Mouse (Mus musculus): Measurements from ENCODE around the gene Ccdc136. TPM values are rescaled to one million over a fixed set of nuclear protein-coding genes. Genes with fewer than 3 reads are reported as not detected.
"Not testable (repeated sequence)": the region's sequence is repeated elsewhere in the genome, so short reads cannot be mapped to it uniquely, and the experiment has no call there.

The Ccdc136 gene
- polyA plus RNA-seq, 1 experiment from 2014 or later: 53.2 TPM

- whole genome bisulfite sequencing: 54% methylated on average over 9 of the region's 9 CpGs
Measured at GRCm38 (mm10) chr6:29389425-29389824, 6.7 kb upstream of the Ccdc136 start.

GRCm38 (mm10) chr6:29390500-29390899 is 5.6 kb upstream of the Ccdc136 start:
- H3K4me2 ChIP-seq (replicated peaks); H3K4me3 ChIP-seq (replicated peaks; ENCODE audit: low read length); H3K9ac ChIP-seq; H3K36me3 ChIP-seq (replicated peaks; ENCODE audit: control insufficient read depth, insufficient read depth); DNase-seq (ENCODE audit: low spot score); H3K4me1 ChIP-seq (replicated peaks; ENCODE audit: control insufficient read depth, insufficient read depth, low read length); H3K9me3 ChIP-seq (ENCODE audit: control insufficient read depth, low read length); ATAC-seq (ENCODE audit: low FRiP score); H3K27ac ChIP-seq: not testable (repeated sequence)
- WGBS: 94% methylated on average over 1 of the region's 1 CpGs
- peaks cover 17% of the 10 kb centered on the region for H3K27me3 ChIP-seq (ENCODE audit: control insufficient read depth, insufficient read depth, low read length)

More at GRCm38 (mm10) chr6:29389425-29389824, 6.7 kb upstream of the Ccdc136 start:
- no peaks in the 10 kb centered on the region for H3K9me3 ChIP-seq (ENCODE audit: control insufficient read depth, low read length)
- H3K4me1 ChIP-seq (replicated peaks; ENCODE audit: control insufficient read depth, insufficient read depth, low read length): 0 out of 2 replicates have a peak, but pooled peaks cover 4% of the 10 kb centered on the region
- no peak for DNase-seq (ENCODE audit: low spot score)
- H3K27ac ChIP-seq: no peak overlapping the region
- ATAC-seq (ENCODE audit: low FRiP score): no peak
- no peak overlapping the region for H3K4me3 ChIP-seq (replicated peaks; ENCODE audit: low read length)
- no peaks in the 10 kb centered on the region for H3K36me3 ChIP-seq (replicated peaks; ENCODE audit: control insufficient read depth, insufficient read depth)
- H3K4me2 ChIP-seq (replicated peaks): no peak overlapping the region
- peaks cover 11% of the 10 kb centered on the region; the same call in 1 of the 2 replicates for H3K27me3 ChIP-seq (ENCODE audit: control insufficient read depth, insufficient read depth, low read length)
- H3K9ac ChIP-seq: no peak overlapping the region

GRCm38 (mm10) chr6:29391241-29391640 is 4.9 kb upstream of the Ccdc136 start:
- Histone ChIP-seq H3K27me3 (ENCODE audit: control insufficient read depth, insufficient read depth, low read length) (peaks cover 17% of the 10 kb centered on the region), H3K4me1 (replicated peaks; ENCODE audit: control insufficient read depth, insufficient read depth, low read length) (peaks cover 12% of the 10 kb centered on the region; the same call in 1 of the 2 replicates)
- 77% methylated on average over 8 of the region's 8 CpGs for WGBS
- not testable (repeated sequence) for H3K9ac ChIP-seq; ATAC-seq (ENCODE audit: low FRiP score); H3K27ac ChIP-seq; H3K4me2 ChIP-seq (replicated peaks); H3K9me3 ChIP-seq (ENCODE audit: control insufficient read depth, low read length); H3K4me3 ChIP-seq (replicated peaks; ENCODE audit: low read length); DNase-seq (ENCODE audit: low spot score); H3K36me3 ChIP-seq (replicated peaks; ENCODE audit: control insufficient read depth, insufficient read depth)

- H3K27me3 ChIP-seq (ENCODE audit: control insufficient read depth, insufficient read depth, low read length): peaks cover 17% of the 10 kb centered on the region
- no peaks in the 10 kb centered on the region for H3K36me3 ChIP-seq (replicated peaks; ENCODE audit: control insufficient read depth, insufficient read depth)
- DNase-seq (ENCODE audit: low spot score) (no peak), ATAC-seq (ENCODE audit: low FRiP score) (no peak)
- H3K9ac ChIP-seq: no peak overlapping the region
- H3K9me3 ChIP-seq (ENCODE audit: control insufficient read depth, low read length): no peaks in the 10 kb centered on the region
- no peak overlapping the region for H3K4me2 ChIP-seq (replicated peaks)
- H3K27ac ChIP-seq: no peak overlapping the region
- 75% methylated on average over 4 of the region's 4 CpGs for WGBS
- H3K4me3 ChIP-seq (replicated peaks; ENCODE audit: low read length): no peak overlapping the region
- peaks cover 12% of the 10 kb centered on the region; the same call in 1 of the 2 replicates for H3K4me1 ChIP-seq (replicated peaks; ENCODE audit: control insufficient read depth, insufficient read depth, low read length)
Measured at GRCm38 (mm10) chr6:29391802-29392201, 4.3 kb upstream of the Ccdc136 start.

- H3K36me3 ChIP-seq (replicated peaks; ENCODE audit: control insufficient read depth, insufficient read depth): no peaks in the 10 kb centered on the region
- H3K4me1 ChIP-seq (replicated peaks; ENCODE audit: control insufficient read depth, insufficient read depth, low read length): peaks cover 14% of the 10 kb centered on the region
- 55% methylated on average over 1 of the region's 1 CpGs for WGBS
- no peak overlapping the region for H3K27ac ChIP-seq
- H3K4me3 ChIP-seq (replicated peaks; ENCODE audit: low read length): no peak overlapping the region
- no peak overlapping the region for H3K4me2 ChIP-seq (replicated peaks)
- H3K9ac ChIP-seq: no peak overlapping the region
- H3K9me3 ChIP-seq (ENCODE audit: control insufficient read depth, low read length): no peaks in the 10 kb centered on the region
- no peak for ATAC-seq (ENCODE audit: low FRiP score)
- peaks cover 10% of the 10 kb centered on the region for H3K27me3 ChIP-seq (ENCODE audit: control insufficient read depth, insufficient read depth, low read length)
- no peak for DNase-seq (ENCODE audit: low spot score)
Measured at GRCm38 (mm10) chr6:29394286-29394685, 1.8 kb upstream of the Ccdc136 start.

GRCm38 (mm10) chr6:29396714-29397540 is 818 bp downstream of the Ccdc136 start:
- H3K9me3 ChIP-seq (ENCODE audit: control insufficient read depth, low read length): no peaks in the 10 kb centered on the region
- peak overlapping the region; percentile 65 for H3K27ac ChIP-seq
- H3K9ac ChIP-seq: peak overlapping the region; percentile 75
- DNase-seq (ENCODE audit: low spot score): no peak
- WGBS: 2% methylated on average over 22 of the region's 24 CpGs
- peak; percentile 67 for ATAC-seq (ENCODE audit: low FRiP score)
- H3K4me3 ChIP-seq (replicated peaks; ENCODE audit: low read length): peak overlapping the region; percentile 62
- peaks cover 10% of the 10 kb centered on the region for H3K27me3 ChIP-seq (ENCODE audit: control insufficient read depth, insufficient read depth, low read length)
- peaks cover 6% of the 10 kb centered on the region; the same call in 1 of the 2 replicates for H3K36me3 ChIP-seq (replicated peaks; ENCODE audit: control insufficient read depth, insufficient read depth)
- peak overlapping the region; percentile 77 for H3K4me2 ChIP-seq (replicated peaks)
- H3K4me1 ChIP-seq (replicated peaks; ENCODE audit: control insufficient read depth, insufficient read depth, low read length): peaks cover 14% of the 10 kb centered on the region

GRCm38 (mm10) chr6:29397575-29397974 is 1.5 kb downstream of the Ccdc136 start:
- H3K4me2 ChIP-seq (replicated peaks): peak overlapping the region; percentile 77
- ATAC-seq (ENCODE audit: low FRiP score) (peak; percentile 54), DNase-seq (ENCODE audit: low spot score) (peak; percentile 40)
- no peaks in the 10 kb centered on the region for H3K9me3 ChIP-seq (ENCODE audit: control insufficient read depth, low read length)
- H3K4me3 ChIP-seq (replicated peaks; ENCODE audit: low read length): peak overlapping the region; percentile 62
- H3K9ac ChIP-seq: peak overlapping the region; percentile 75; the same call in 1 of the 2 replicates
- H3K27ac ChIP-seq: peak overlapping the region; percentile 65
- peaks cover 10% of the 10 kb centered on the region for H3K27me3 ChIP-seq (ENCODE audit: control insufficient read depth, insufficient read depth, low read length)
- WGBS: 6% methylated on average over 6 of the region's 6 CpGs
- H3K36me3 ChIP-seq (replicated peaks; ENCODE audit: control insufficient read depth, insufficient read depth): peaks cover 6% of the 10 kb centered on the region; the same call in 1 of the 2 replicates
- peaks cover 14% of the 10 kb centered on the region for H3K4me1 ChIP-seq (replicated peaks; ENCODE audit: control insufficient read depth, insufficient read depth, low read length)

- Histone ChIP-seq H3K9ac (no peak overlapping the region), H3K36me3 (replicated peaks; ENCODE audit: control insufficient read depth, insufficient read depth) (peaks cover 6% of the 10 kb centered on the region; the same call in 1 of the 2 replicates), H3K4me2 (replicated peaks) (no peak overlapping the region), H3K9me3 (ENCODE audit: control insufficient read depth, low read length) (no peaks in the 10 kb centered on the region), H3K27ac (no peak overlapping the region), H3K27me3 (ENCODE audit: control insufficient read depth, insufficient read depth, low read length) (peaks cover 2% of the 10 kb centered on the region), H3K4me1 (replicated peaks; ENCODE audit: control insufficient read depth, insufficient read depth, low read length) (peaks cover 14% of the 10 kb centered on the region), H3K4me3 (replicated peaks; ENCODE audit: low read length) (no peak overlapping the region)
- ATAC-seq (ENCODE audit: low FRiP score) (no peak), DNase-seq (ENCODE audit: low spot score) (no peak)
- WGBS: 73% methylated on average over 4 of the region's 4 CpGs
Measured at GRCm38 (mm10) chr6:29399851-29400250, 3.7 kb downstream of the Ccdc136 start.

GRCm38 (mm10) chr6:29402693-29403342 is 6.7 kb downstream of the Ccdc136 start:
- DNase-seq (ENCODE audit: low spot score): no peak
- H3K9me3 ChIP-seq (ENCODE audit: control insufficient read depth, low read length): no peaks in the 10 kb centered on the region
- H3K27me3 ChIP-seq (ENCODE audit: control insufficient read depth, insufficient read depth, low read length): no peaks in the 10 kb centered on the region; the same call in 1 of the 2 replicates
- H3K9ac ChIP-seq: no peak overlapping the region
- no peak overlapping the region for H3K4me3 ChIP-seq (replicated peaks; ENCODE audit: low read length)
- H3K4me2 ChIP-seq (replicated peaks): no peak overlapping the region
- H3K27ac ChIP-seq: no peak overlapping the region
- WGBS: 7% methylated on average over 34 of the region's 34 CpGs
- peaks cover 13% of the 10 kb centered on the region for H3K36me3 ChIP-seq (replicated peaks; ENCODE audit: control insufficient read depth, insufficient read depth)
- ATAC-seq (ENCODE audit: low FRiP score): no peak
- no peaks in the 10 kb centered on the region for H3K4me1 ChIP-seq (replicated peaks; ENCODE audit: control insufficient read depth, insufficient read depth, low read length)

Data from hindbrain, embryonic 14.5 days (tissue).